Mouse (Mus musculus) midbrain, embryonic 16.5 days (tissue): ENCODE measurements at regions not wholly inside any gene's neighbourhood (a gene's known extent, or its start where the extent isn't known, plus 50 kb on each side); places are given as distances from the start of the nearest gene placed in this dataset.

Experiments used
- ATAC-seq: fragments of 200-750 bp; cut with Nextera tagmentation; 2 replicates; pipeline ENCODE4 v1.8.0; 2017; ENCODE audit warnings: moderate TSS enrichment
- H3K27ac ChIP-seq: fragments of 300-500 bp; sonication (generic); 2 replicates; pipeline ENCODE4 v1.5.1; 2014; ENCODE audit warnings: mild to moderate bottlenecking, low read length, mixed read lengths
- H3K27me3 ChIP-seq: fragments of 300-500 bp; sonication (generic); 2 replicates; pipeline ENCODE4 v1.6.1; 2014; ENCODE audit warnings: low read depth, low read length, mixed read lengths; ENCODE audit not compliant: control insufficient read depth, insufficient read depth
- H3K36me3 ChIP-seq: fragments of 300-500 bp; sonication (generic); 2 replicates; pipeline ENCODE4 v1.6.1; 2014; ENCODE audit warnings: mild to moderate bottlenecking, low read length, moderate library complexity, mixed read lengths; ENCODE audit not compliant: control insufficient read depth, insufficient read depth
- H3K4me1 ChIP-seq: fragments of 300-500 bp; sonication (generic); 2 replicates; pipeline ENCODE4 v1.6.1; 2014; ENCODE audit warnings: mild to moderate bottlenecking, low read length, mixed read lengths; ENCODE audit not compliant: control insufficient read depth, insufficient read depth
- H3K4me2 ChIP-seq: fragments of 300-500 bp; sonication (generic); 2 replicates; pipeline ENCODE4 v1.6.1; 2014; ENCODE audit warnings: mild to moderate bottlenecking, low read length, mixed read lengths
- H3K4me3 ChIP-seq: fragments of 300-500 bp; sonication (generic); 2 replicates; pipeline ENCODE4 v1.5.1; 2014; ENCODE audit warnings: low read depth, mild to moderate bottlenecking, low read length, moderate library complexity, mixed read lengths
- H3K9ac ChIP-seq: fragments of 300-500 bp; sonication (generic); 2 replicates; pipeline ENCODE4 v1.6.1; 2014; ENCODE audit warnings: low read depth, low read length, mixed read lengths
- H3K9me3 ChIP-seq: fragments of 300-500 bp; sonication (generic); replicated peaks from 2 replicates; pipeline ENCODE4 v1.6.1; 2014; ENCODE audit warnings: mild to moderate bottlenecking, low read length, mixed read lengths; ENCODE audit not compliant: control insufficient read depth, poor library complexity, severe bottlenecking
- WGBS: fragments of 180-500 bp; shearing (Covaris S2); extraction: QIAGEN DNeasy Blood & Tissue Kit; methylation state at CpG from one replicate; pipeline ENCODE4 v1.1.7; 2014; 5-methylcytosine and 5-hydroxymethylcytosine counted together

GRCm38 (mm10) chr2:128523425-128524108, 67.4 kb upstream of the Spdye4c start:
- ATAC-seq, result no peak
- no peak overlapping the region for H3K4me2 ChIP-seq
- no peak overlapping the region for H3K4me3 ChIP-seq
- no peaks in the 10 kb centered on the region for H3K9me3 ChIP-seq
- H3K27me3 ChIP-seq, result no peaks in the 10 kb centered on the region
- H3K4me1 ChIP-seq, result no peaks in the 10 kb centered on the region
- WGBS, result 84% methylated on average over 4 of the region's 4 CpGs
- H3K27ac ChIP-seq, result no peak overlapping the region
- H3K9ac ChIP-seq, result no peak overlapping the region
- no peaks in the 10 kb centered on the region for H3K36me3 ChIP-seq

- Histone ChIP-seq H3K36me3 (no peaks in the 10 kb centered on the region), H3K4me3 (no peak overlapping the region), H3K9me3 (no peaks in the 10 kb centered on the region), H3K27me3 (no peaks in the 10 kb centered on the region), H3K9ac (no peak overlapping the region), H3K4me1 (no peaks in the 10 kb centered on the region), H3K27ac (no peak overlapping the region), H3K4me2 (no peak overlapping the region)
- WGBS, result 81% methylated on average over 2 of the region's 2 CpGs
- ATAC-seq, result no peak
Observed at GRCm38 (mm10) chr2:128526100-128526499, 64.9 kb upstream of the Spdye4c start.

DNA sequence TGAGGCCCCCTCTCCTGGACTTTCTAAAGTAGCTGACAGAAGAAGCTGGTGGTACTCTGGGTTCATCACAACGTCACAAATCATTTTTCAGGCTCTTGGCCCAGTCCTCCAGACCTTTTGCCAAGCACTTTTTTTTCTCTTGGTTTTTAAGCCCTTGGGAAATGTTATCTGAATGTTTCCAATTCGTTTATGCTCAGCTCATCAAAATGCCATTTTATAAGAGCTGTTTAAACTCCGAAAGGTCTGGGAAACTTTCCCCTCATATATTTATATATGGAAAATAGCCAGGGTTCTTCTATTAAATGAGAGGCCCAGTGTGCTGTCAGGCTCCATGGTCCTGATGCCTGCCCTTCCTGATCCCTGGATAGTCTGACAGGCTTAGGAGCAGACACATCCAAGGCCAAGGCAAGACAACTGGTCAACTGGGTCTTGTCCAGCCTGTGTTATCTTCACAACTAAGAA, 64.1 kb upstream of the Spdye4c start:
- Histone ChIP-seq H3K27me3 (no peaks in the 10 kb centered on the region), H3K36me3 (no peaks in the 10 kb centered on the region), H3K9me3 (no peaks in the 10 kb centered on the region), H3K9ac (no peak overlapping the region), H3K4me2 (no peak overlapping the region), H3K27ac (no peak overlapping the region), H3K4me3 (no peak overlapping the region), H3K4me1 (no peaks in the 10 kb centered on the region)
- WGBS, result 77% methylated on average over 3 of the region's 3 CpGs
- no peak for ATAC-seq

- Histone ChIP-seq H3K9ac (no peak overlapping the region), H3K4me2 (no peak overlapping the region), H3K9me3 (peaks cover 3% of the 10 kb centered on the region; the same call in 1 of the 2 replicates), H3K27ac (no peak overlapping the region), H3K4me3 (no peak overlapping the region), H3K36me3 (no peaks in the 10 kb centered on the region), H3K4me1 (no peaks in the 10 kb centered on the region), H3K27me3 (no peaks in the 10 kb centered on the region)
- WGBS, result 81% methylated on average over 3 of the region's 3 CpGs
- no peak for ATAC-seq
Observed at GRCm38 (mm10) chr2:128536294-128536693, 54.7 kb upstream of the Spdye4c start.

DNA sequence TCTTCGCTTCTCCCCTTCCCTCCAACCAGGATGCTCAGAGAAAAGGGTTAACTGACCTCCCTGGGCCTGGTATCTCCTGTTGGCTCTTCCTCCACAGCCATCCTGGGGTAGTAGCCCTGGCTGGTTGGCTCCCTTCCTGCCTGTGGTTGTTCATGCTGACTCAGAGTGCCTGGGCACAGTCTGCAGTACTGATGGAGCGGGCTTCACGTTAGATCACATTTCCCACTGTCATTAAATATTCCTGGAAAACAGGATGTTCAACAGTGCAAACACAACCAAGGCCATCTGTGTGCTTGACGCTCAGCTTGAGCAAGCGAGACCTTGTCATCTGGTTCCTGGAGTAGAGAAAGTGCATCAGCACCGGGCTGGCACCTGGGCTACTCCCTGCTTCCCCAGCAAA, 53.6 kb upstream of the Spdye4c start:
- Histone ChIP-seq H3K4me3 (no peak overlapping the region), H3K27me3 (no peaks in the 10 kb centered on the region), H3K36me3 (no peaks in the 10 kb centered on the region), H3K9ac (no peak overlapping the region), H3K4me2 (no peak overlapping the region), H3K27ac (no peak overlapping the region), H3K4me1 (no peaks in the 10 kb centered on the region), H3K9me3 (peaks cover 3% of the 10 kb centered on the region; the same call in 1 of the 2 replicates)
- WGBS, result 88% methylated on average over 6 of the region's 6 CpGs
- no peak for ATAC-seq

DNA sequence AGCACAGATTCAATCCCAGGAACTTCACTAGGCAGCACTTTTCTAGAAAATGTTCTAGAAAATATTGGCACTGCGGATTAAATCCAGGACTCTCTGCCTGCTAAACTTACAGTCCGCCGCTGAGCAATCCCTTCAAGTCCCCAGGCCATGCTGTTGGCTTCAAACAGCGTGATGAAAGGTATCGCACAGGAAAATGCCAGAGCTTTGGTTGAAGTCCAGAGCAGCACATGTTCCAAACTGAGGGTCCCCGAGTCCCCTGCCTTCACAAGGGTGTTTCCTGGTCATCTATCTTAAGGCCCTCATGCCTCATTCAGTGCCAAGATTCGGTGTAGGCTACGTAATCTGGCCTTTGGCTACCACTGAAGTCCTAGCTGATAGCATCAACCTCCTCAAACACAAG, 52.3 kb upstream of the Spdye4c start:
- no peaks in the 10 kb centered on the region for H3K36me3 ChIP-seq
- H3K4me1 ChIP-seq, result no peaks in the 10 kb centered on the region
- no peak overlapping the region for H3K9ac ChIP-seq
- no peak overlapping the region for H3K4me3 ChIP-seq
- H3K27ac ChIP-seq, result no peak overlapping the region
- no peaks in the 10 kb centered on the region for H3K9me3 ChIP-seq
- no peaks in the 10 kb centered on the region for H3K27me3 ChIP-seq
- WGBS, result 92% methylated on average over 8 of the region's 8 CpGs
- ATAC-seq, result no peak
- no peak overlapping the region for H3K4me2 ChIP-seq
